Mouse (Mus musculus): ENCODE measurements at regions not wholly inside any gene's neighbourhood (a gene's known extent, or its start where the extent isn't known, plus 50 kb on each side); places are given as distances from the start of the nearest gene placed in this dataset.

DNA sequence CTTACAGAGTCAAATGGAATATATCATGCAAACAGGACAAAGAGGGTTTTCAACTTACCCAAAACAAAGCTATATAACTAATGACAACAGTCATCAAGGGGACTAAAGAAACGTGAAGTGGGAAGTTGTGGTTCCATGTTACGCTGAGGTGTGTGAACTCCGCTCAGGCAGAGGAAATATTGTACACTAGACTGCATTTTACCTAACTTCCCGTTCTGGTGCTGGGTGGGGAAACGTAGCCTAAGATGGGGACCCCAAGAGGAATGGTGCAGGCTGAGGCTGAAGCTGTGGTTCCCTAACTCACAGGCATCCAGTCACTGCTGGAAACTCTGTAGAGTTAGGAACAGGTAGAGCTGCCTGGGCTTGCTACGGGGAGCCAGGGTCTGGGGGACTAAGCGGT is 59.3 kb upstream of the Dnah5 start:
- TF ChIP-seq MYC (IDR thresholded peaks at IDR 0.05; ENCODE audit: low read depth, low read length) (no peak), ZNF384 (IDR thresholded peaks at IDR 0.05; ENCODE audit: low read depth, low read length) (no peak), ZMIZ1 (IDR thresholded peaks at IDR 0.05; ENCODE audit: low read depth, low read length) (no peak), CHD2 (IDR thresholded peaks at IDR 0.05; ENCODE audit: low read length) (no peak), CTCF (conservative IDR thresholded peaks at IDR 0.05 in 1 of 2, IDR thresholded peaks at IDR 0.05 in 1 of 2; ENCODE audit: low read depth in 2 of 2, low read length in 2 of 2) (no peak), UBTF (IDR thresholded peaks at IDR 0.05; ENCODE audit: low read depth, low read length) (no peak)
